ENCODE assay signal across 24 mouse cellular contexts in genomic region chr3:60519337-60519736, GRCm38 (mm10). TPM values are rescaled to one million over a fixed set of nuclear protein-coding genes. Genes with fewer than 3 reads are reported as not detected.
DNase-seq lines count a peak whose midpoint lies in the region; ATAC-seq lines count a peak whose summit lies in the region.
"Had no signal": no experiment of that assay in that cellular context is flagged by ENCODE, and none has a peak within 500 bp of the region (broad histone marks: within the 10 kb centered on the region; RNA-seq: fewer than 3 reads in every experiment).

No protein-coding gene starts in this region.

- ATAC-seq in granulocyte monocyte progenitor cell, adult 5-6 weeks (replicated peaks; ENCODE audit: poor library complexity, severe bottlenecking): peak; percentile 55
- ATAC-seq: forebrain, embryonic 16.5 days; hindbrain, embryonic 16.5 days; intestine, embryonic 16.5 days; midbrain, embryonic 13.5 days had no signal

- DNase-seq in 416B (ENCODE audit: low read depth): peak; percentile 88
- DNase-seq in CD4-positive helper T cell, adult 2 months (ENCODE audit: low read depth, low spot score): peak; percentile 55
- peak; percentile 61 for DNase-seq in naive thymus-derived CD4-positive, alpha-beta T cell, adult 2 months (ENCODE audit: low read depth)
- no peak for DNase-seq in spleen, postnatal 4 days (ENCODE audit: low spot score in 2 of 2)
- DNase-seq in retina, embryonic 14.5 days (ENCODE audit: low spot score): no peak
- DNase-seq: adrenal gland, postnatal 25 days; cerebellum, adult 11-12 months; cerebellum, adult 9-11 months; gastrocnemius, postnatal 14 days; heart, adult 11 months; kidney, adult 9 months; kidney, postnatal 14 days; layer of hippocampus, adult 9-11 months; liver; lung, adult 2 months; lung, postnatal 14 days; right cerebral cortex, postnatal 25 days; thymus, adult 18-20 months; thymus, postnatal 36 days had no signal

RNA-seq across cellular contexts. Expression of gene Mbnl1, which starts 46.7 kb away (rescaled TPM):
- total RNA-seq in granulocyte monocyte progenitor cell, adult 5-6 weeks (2014; fragmentation: Nextera tagmentation): 464 and 485 TPM in 2 replicates
- total RNA-seq in granulocyte monocyte progenitor cell, adult 5-6 weeks (2017): 524 and 651 TPM in 2 replicates

Comparison
In these comparisons a context has a peak if more than half of its experiments do, and no peak if none do; other contexts are left out.
1. DNase-seq: peak in 416B (single experiment), CD4-positive helper T cell, adult 2 months (single experiment) and naive thymus-derived CD4-positive, alpha-beta T cell, adult 2 months (single experiment); none in spleen, postnatal 4 days (0 of 2) and retina, embryonic 14.5 days (single experiment).